Mouse (Mus musculus) kidney, embryonic 14.5 days (tissue): ENCODE measurements around the gene Ube4a. TPM values are rescaled to one million over a fixed set of nuclear protein-coding genes. Genes with fewer than 3 reads are reported as not detected.
A peak's percentile ranks its signal among the peaks of the same experiment; 100 is the strongest.

ENCODE experiments used
- ATAC-seq: fragments of 200-750 bp; cut with Nextera tagmentation; 2 replicates; pipeline ENCODE4 v1.8.0; 2017; ENCODE audit warnings: moderate number of reproducible peaks, mild to moderate bottlenecking, moderate TSS enrichment, moderate library complexity; ENCODE audit not compliant: low FRiP score, low TSS enrichment
- H3K27ac ChIP-seq: fragments of 300-500 bp; sonication (generic); 2 replicates; pipeline ENCODE4 v1.5.1; 2014; ENCODE audit warnings: low read depth, mild to moderate bottlenecking, low read length, moderate library complexity, mixed read lengths
- H3K27me3 ChIP-seq: fragments of 300-500 bp; sonication (generic); 2 replicates; pipeline ENCODE4 v1.6.1; 2014; ENCODE audit warnings: mild to moderate bottlenecking, low read length; ENCODE audit not compliant: control insufficient read depth, insufficient read depth
- H3K36me3 ChIP-seq: fragments of 300-500 bp; sonication (generic); 2 replicates; pipeline ENCODE4 v1.6.1; 2014; ENCODE audit warnings: low read length, mixed read lengths; ENCODE audit not compliant: control insufficient read depth, insufficient read depth
- H3K4me1 ChIP-seq: fragments of 300-500 bp; sonication (generic); 2 replicates; pipeline ENCODE4 v1.6.1; 2014; ENCODE audit warnings: low read length, mixed read lengths; ENCODE audit not compliant: control insufficient read depth, insufficient read depth
- H3K4me2 ChIP-seq: fragments of 300-500 bp; sonication (generic); replicated peaks from 2 replicates; pipeline ENCODE4 v1.6.1; 2014; ENCODE audit warnings: low read depth, mild to moderate bottlenecking, low read length
- H3K4me3 ChIP-seq: fragments of 300-500 bp; sonication (generic); 2 replicates; pipeline ENCODE4 v1.5.1; 2014; ENCODE audit warnings: mild to moderate bottlenecking, low read length
- H3K9ac ChIP-seq: fragments of 300-500 bp; sonication (generic); 2 replicates; pipeline ENCODE4 v1.6.1; 2014; ENCODE audit warnings: low read depth, mild to moderate bottlenecking, low read length, moderate library complexity
- H3K9me3 ChIP-seq: fragments of 300-500 bp; sonication (generic); 2 replicates; pipeline ENCODE4 v1.6.1; 2016; ENCODE audit warnings: low read length; ENCODE audit not compliant: control insufficient read depth
- WGBS: fragments of 180-500 bp; shearing (Covaris S2); extraction: QIAGEN DNeasy Blood & Tissue Kit; methylation state at CpG from one replicate; pipeline ENCODE4 v1.1.7; 2014; 5-methylcytosine and 5-hydroxymethylcytosine counted together
- polyA plus RNA-seq: library from polyadenylated mRNA; unstranded; fragments of >200 nt; fragmentation: Nextera tagmentation; extraction: Ambion mirVana; gene quantifications from 2 replicates; pipeline ENCODE4 v1.2.1, GENCODE M21; 2014

Ube4a gene
- polyA plus RNA-seq, 1 experiment from 2014 or later, result 38.2 TPM

- no peak for ATAC-seq
- H3K27me3 ChIP-seq, result no peaks in the 10 kb centered on the region
- no peaks in the 10 kb centered on the region for H3K9me3 ChIP-seq
- H3K4me1 ChIP-seq, result 0 out of 2 replicates have a peak, but pooled peaks cover 3% of the 10 kb centered on the region
- WGBS, result 72% methylated on average over 2 of the region's 2 CpGs
- H3K9ac ChIP-seq, result peak overlapping the region; percentile 92
- H3K27ac ChIP-seq, result peak overlapping the region; percentile 59; the same call in 1 of the 2 replicates
- peak overlapping the region; percentile 53 for H3K4me2 ChIP-seq
- H3K36me3 ChIP-seq, result no peaks in the 10 kb centered on the region; the same call in 1 of the 2 replicates
- H3K4me3 ChIP-seq, result peak overlapping the region; percentile 98
These were observed 43.9 kb downstream of the Ube4a start for GRCm38 (mm10) chr9:44921543-44921942.

- no peaks in the 10 kb centered on the region; the same call in 1 of the 2 replicates for H3K36me3 ChIP-seq
- peak overlapping the region; percentile 92 for H3K9ac ChIP-seq
- H3K4me3 ChIP-seq, result peak overlapping the region; percentile 98
- no peaks in the 10 kb centered on the region for H3K27me3 ChIP-seq
- peak overlapping the region; percentile 59 for H3K27ac ChIP-seq
- peak overlapping the region; percentile 53 for H3K4me2 ChIP-seq
- ATAC-seq, result peak; percentile 87
- 0 out of 2 replicates have a peak, but pooled peaks cover 3% of the 10 kb centered on the region for H3K4me1 ChIP-seq
- H3K9me3 ChIP-seq, result no peaks in the 10 kb centered on the region
- WGBS, result 2% methylated on average over 8 of the region's 8 CpGs
These were observed 44.3 kb downstream of the Ube4a start for GRCm38 (mm10) chr9:44921123-44921468.

GRCm38 (mm10) chr9:44920374-44921122, 44.9 kb downstream of the Ube4a start, which contains the start of gene Atp5l:
TSS of gene Atp5l (minus strand) at chr9:44920742.
- Histone ChIP-seq H3K4me1 (peaks cover 5% of the 10 kb centered on the region), H3K4me3 (peak within 1 kb of the TSS; percentile 98), H3K4me2 (peak within 1 kb of the TSS; percentile 53), H3K27me3 (no peaks in the 10 kb centered on the region), H3K36me3 (no peaks in the 10 kb centered on the region; the same call in 1 of the 2 replicates), H3K9me3 (no peaks in the 10 kb centered on the region), H3K27ac (peak within 1 kb of the TSS; percentile 59), H3K9ac (peak within 1 kb of the TSS; percentile 92)
- ATAC-seq, result peak; percentile 90
- WGBS, result under 1% methylated on average over 48 of the region's 48 CpGs

GRCm38 (mm10) chr9:44919606-44920005, 45.8 kb downstream of the Ube4a start:
- ATAC-seq, result no peak
- peaks cover 15% of the 10 kb centered on the region for H3K4me1 ChIP-seq
- H3K36me3 ChIP-seq, result no peaks in the 10 kb centered on the region
- peak overlapping the region; percentile 53 for H3K4me2 ChIP-seq
- peak overlapping the region; percentile 92 for H3K9ac ChIP-seq
- no peaks in the 10 kb centered on the region for H3K27me3 ChIP-seq
- no peak overlapping the region for H3K27ac ChIP-seq
- H3K9me3 ChIP-seq, result no peaks in the 10 kb centered on the region
- WGBS, result 33% methylated on average over 2 of the region's 2 CpGs
- H3K4me3 ChIP-seq, result peak overlapping the region; percentile 98

GRCm38 (mm10) chr9:44916196-44916595, 49.2 kb downstream of the Ube4a start:
- Histone ChIP-seq H3K36me3 (peaks cover 17% of the 10 kb centered on the region), H3K4me3 (no peak overlapping the region), H3K27me3 (no peaks in the 10 kb centered on the region), H3K27ac (no peak overlapping the region), H3K4me1 (peaks cover 16% of the 10 kb centered on the region), H3K4me2 (no peak overlapping the region), H3K9me3 (no peaks in the 10 kb centered on the region), H3K9ac (no peak overlapping the region)
- ATAC-seq, result no peak
- WGBS, result 72% methylated on average over 1 of the region's 1 CpGs

GRCm38 (mm10) chr9:44914706-44915105, 50.7 kb downstream of the Ube4a start:
- Histone ChIP-seq H3K9ac (no peak overlapping the region), H3K4me1 (peaks cover 16% of the 10 kb centered on the region), H3K27ac (0 out of 2 replicates have a peak overlapping the region, but pooled peaks have one; percentile 26), H3K36me3 (peaks cover 24% of the 10 kb centered on the region), H3K4me3 (no peak overlapping the region), H3K27me3 (no peaks in the 10 kb centered on the region), H3K9me3 (no peaks in the 10 kb centered on the region), H3K4me2 (no peak overlapping the region)
- 26% methylated on average over 4 of the region's 4 CpGs for WGBS
- no peak for ATAC-seq

- Histone ChIP-seq H3K4me1 (peaks cover 13% of the 10 kb centered on the region), H3K9ac (no peak overlapping the region), H3K9me3 (no peaks in the 10 kb centered on the region), H3K36me3 (peaks cover 24% of the 10 kb centered on the region), H3K4me2 (no peak overlapping the region), H3K27me3 (no peaks in the 10 kb centered on the region), H3K4me3 (no peak overlapping the region), H3K27ac (no peak overlapping the region)
- ATAC-seq, result no peak
- 91% methylated on average over 4 of the region's 4 CpGs for WGBS
These were observed 54.0 kb downstream of the Ube4a start for GRCm38 (mm10) chr9:44911365-44911764.

- H3K4me1 ChIP-seq, result no peaks in the 10 kb centered on the region
- H3K27me3 ChIP-seq, result no peaks in the 10 kb centered on the region
- H3K9ac ChIP-seq, result no peak overlapping the region
- H3K4me2 ChIP-seq, result no peak overlapping the region
- 83% methylated on average over 4 of the region's 4 CpGs for WGBS
- peaks cover 4% of the 10 kb centered on the region; the same call in 1 of the 2 replicates for H3K36me3 ChIP-seq
- no peak overlapping the region for H3K27ac ChIP-seq
- H3K4me3 ChIP-seq, result no peak overlapping the region
- ATAC-seq, result no peak
- no peaks in the 10 kb centered on the region for H3K9me3 ChIP-seq
These were observed 59.8 kb downstream of the Ube4a start for GRCm38 (mm10) chr9:44905620-44906019.

GRCm38 (mm10) chr9:44904964-44905363, 60.4 kb downstream of the Ube4a start:
- WGBS, result 75% methylated on average over 5 of the region's 5 CpGs
- Histone ChIP-seq H3K27ac (no peak overlapping the region), H3K4me3 (no peak overlapping the region), H3K36me3 (no peaks in the 10 kb centered on the region), H3K4me1 (no peaks in the 10 kb centered on the region), H3K9ac (no peak overlapping the region), H3K9me3 (no peaks in the 10 kb centered on the region), H3K27me3 (no peaks in the 10 kb centered on the region), H3K4me2 (no peak overlapping the region)
- ATAC-seq, result no peak
